Mouse (Mus musculus) heart, embryonic 15.5 days (tissue): Measurements from ENCODE around the gene Plp2. TPM values are rescaled to one million over a fixed set of nuclear protein-coding genes. Genes with fewer than 3 reads are reported as not detected.
"Not testable (repeated sequence)": the region's sequence is repeated elsewhere in the genome, so short reads cannot be mapped to it uniquely, and the experiment has no call there.

ENCODE experiments used
- ATAC-seq: fragments of 200-750 bp; cut with Nextera tagmentation; replicated peaks from 2 replicates; pipeline ENCODE4 v1.8.0; 2017; ENCODE audit warnings: low read depth, moderate TSS enrichment; ENCODE audit not compliant: insufficient number of reproducible peaks, insufficient read depth, low FRiP score
- H3K27ac ChIP-seq: fragments of 300-500 bp; sonication (generic); 2 replicates; pipeline ENCODE4 v1.5.1; 2015; ENCODE audit warnings: mild to moderate bottlenecking, inconsistent platforms
- H3K27me3 ChIP-seq: fragments of 300-500 bp; sonication (generic); 2 replicates; pipeline ENCODE4 v1.6.1; 2015; ENCODE audit warnings: inconsistent platforms
- H3K36me3 ChIP-seq: fragments of 300-500 bp; sonication (generic); 2 replicates; pipeline ENCODE4 v1.6.1; 2015; ENCODE audit warnings: mild to moderate bottlenecking, inconsistent platforms
- H3K4me1 ChIP-seq: fragments of 300-500 bp; sonication (generic); replicated peaks from 2 replicates; pipeline ENCODE4 v1.6.1; 2015; ENCODE audit warnings: inconsistent platforms
- H3K4me2 ChIP-seq: fragments of 300-500 bp; sonication (generic); 2 replicates; pipeline ENCODE4 v1.6.1; 2015; ENCODE audit warnings: inconsistent platforms, mild to moderate bottlenecking, moderate library complexity
- H3K4me3 ChIP-seq: fragments of 300-500 bp; sonication (generic); 2 replicates; pipeline ENCODE4 v1.5.1; 2015; ENCODE audit warnings: mild to moderate bottlenecking, inconsistent platforms
- H3K9ac ChIP-seq: fragments of 300-500 bp; sonication (generic); 2 replicates; pipeline ENCODE4 v1.6.1; 2015; ENCODE audit warnings: mild to moderate bottlenecking, inconsistent platforms
- H3K9me3 ChIP-seq: fragments of 300-500 bp; sonication (generic); replicated peaks from 2 replicates; pipeline ENCODE4 v1.6.1; 2016; ENCODE audit warnings: inconsistent platforms
- WGBS: fragments of 180-500 bp; shearing (Covaris S2); methylation state at CpG from one replicate; pipeline ENCODE4 v1.1.7; 2015; ENCODE audit warnings: mixed read lengths; 5-methylcytosine and 5-hydroxymethylcytosine counted together
- polyA plus RNA-seq: library from polyadenylated mRNA; unstranded; fragments of >200 nt; fragmentation: Nextera tagmentation; extraction: Ambion mirVana; gene quantifications from 2 replicates; pipeline ENCODE4 v1.2.1, GENCODE M21; 2015

The Plp2 gene
- 129 and 145 TPM in 2 replicates for polyA plus RNA-seq

DNA sequence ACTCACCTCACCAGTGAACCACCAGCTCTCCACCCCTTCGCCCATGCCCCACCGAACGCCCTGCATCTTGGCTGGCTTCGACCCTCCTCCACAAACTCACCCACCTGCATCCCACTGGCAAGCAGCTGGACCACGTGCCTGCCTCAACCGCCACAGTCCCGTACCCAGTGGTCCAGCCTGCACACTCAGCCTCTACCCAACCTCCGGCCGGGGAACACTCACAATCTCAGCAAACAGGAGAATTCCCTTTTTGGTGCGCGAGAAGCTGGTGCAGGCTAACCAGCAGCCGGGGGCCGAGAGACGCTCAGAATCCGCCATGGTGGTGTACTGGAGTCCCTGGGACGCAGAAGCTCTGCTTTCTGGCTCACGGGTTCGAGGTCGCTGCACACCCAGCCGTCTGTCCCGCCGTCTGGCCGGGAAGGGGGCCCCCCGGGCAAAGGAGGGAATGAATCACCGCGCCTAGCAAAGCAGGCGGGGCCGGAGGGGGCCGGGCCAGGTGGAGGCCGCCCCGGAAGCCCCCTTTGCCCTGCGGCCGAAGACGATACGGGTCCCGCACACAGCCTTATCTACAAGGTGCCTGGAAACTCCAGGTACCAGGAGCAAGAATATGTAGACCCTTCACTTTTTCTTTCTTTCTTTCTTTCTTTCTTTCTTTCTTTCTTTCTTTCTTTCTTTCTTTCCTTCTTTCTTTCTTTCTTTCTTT, at the start of gene Plp2:
TSS of gene Plp2 (minus strand) at position 470 of the 703 bp plus-strand sequence.
- H3K4me3 ChIP-seq, result peak within 1 kb of the TSS; percentile 65
- peak; percentile 38 for ATAC-seq

DNA sequence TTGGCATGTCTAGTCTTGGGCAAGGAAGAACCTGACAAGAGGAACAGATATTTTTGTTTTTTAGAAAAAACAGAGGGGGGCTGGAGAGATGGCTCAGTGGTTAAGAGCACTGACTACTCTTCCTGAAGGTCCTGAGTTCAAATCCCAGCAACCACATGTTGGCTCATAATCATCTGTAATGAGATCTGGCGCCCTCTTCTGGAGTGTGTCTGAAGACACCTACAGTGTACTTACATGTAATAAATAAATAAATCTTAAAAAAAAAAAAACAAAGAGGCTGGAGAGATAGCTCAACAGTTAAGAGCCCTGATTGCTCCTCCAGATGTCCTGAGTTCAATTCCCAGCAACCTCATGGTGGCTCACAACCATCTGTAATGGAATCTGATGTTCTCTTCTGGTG, 44.9 kb upstream of the Plp2 start:
- WGBS, result 42% methylated on average over 1 of the region's 1 CpGs
- ATAC-seq, H3K27me3 ChIP-seq, H3K9ac ChIP-seq, H3K4me3 ChIP-seq, H3K9me3 ChIP-seq, H3K27ac ChIP-seq, H3K4me1 ChIP-seq, H3K36me3 ChIP-seq, H3K4me2 ChIP-seq: not testable (repeated sequence)

More for the DNA sequence above, at the start of gene Plp2:
- Histone ChIP-seq H3K27ac (peak within 1 kb of the TSS; percentile 84), H3K9ac (peak within 1 kb of the TSS; percentile 63), H3K9me3 (no peaks in the 10 kb centered on the region), H3K4me2 (peak within 1 kb of the TSS; percentile 63), H3K27me3 (no peaks in the 10 kb centered on the region), H3K4me1 (peaks cover 23% of the 10 kb centered on the region), H3K36me3 (peaks cover 12% of the 10 kb centered on the region)
- WGBS, result 16% methylated on average over 30 of the region's 36 CpGs

DNA sequence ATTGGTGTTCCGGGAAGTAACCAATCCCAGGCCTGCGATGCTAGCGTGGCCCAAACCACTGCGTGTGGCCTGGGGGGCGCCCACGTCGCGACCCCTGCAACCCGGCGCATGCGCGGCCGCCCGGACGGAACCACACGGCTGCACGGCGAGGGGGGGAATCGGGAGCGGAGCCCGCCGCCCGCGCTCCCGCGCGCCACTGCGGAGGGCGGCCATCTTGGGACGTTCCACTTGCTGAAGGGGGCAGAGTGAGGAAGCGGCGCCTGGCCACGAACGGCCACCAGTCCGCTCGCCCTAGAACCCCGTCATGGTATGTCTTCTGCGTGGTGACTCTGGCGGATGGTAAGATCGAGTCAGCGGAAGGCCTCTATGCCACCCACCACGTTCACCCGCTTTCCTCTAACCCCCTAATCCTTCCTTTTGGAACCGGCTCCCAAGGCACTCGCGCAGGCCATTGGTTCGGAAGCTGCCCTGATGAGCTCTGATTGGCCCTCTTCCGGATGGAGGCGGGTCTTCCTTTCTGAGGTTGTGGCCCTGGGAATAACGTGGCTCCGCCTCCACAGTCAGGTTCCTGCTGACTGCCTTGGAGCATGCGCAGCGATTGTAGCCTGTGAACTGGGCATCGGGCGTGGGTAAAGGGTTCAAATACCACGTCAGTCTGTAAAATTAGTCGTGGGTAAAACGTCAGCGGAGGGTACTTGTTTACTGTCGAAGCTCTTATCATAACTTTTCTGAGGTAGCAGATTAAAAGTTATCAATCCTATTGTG, 43.1 kb upstream of the Plp2 start, which contains the start of gene Wdr45:
TSS of gene Wdr45 (plus strand) at position 199 of the 765 bp plus-strand sequence.
- WGBS, result 10% methylated on average over 38 of the region's 60 CpGs
- not testable (repeated sequence) for H3K36me3 ChIP-seq, H3K4me1 ChIP-seq, H3K27me3 ChIP-seq, H3K9me3 ChIP-seq
- peak within 1 kb of the TSS; percentile 38; the same call in 1 of the 2 replicates for H3K9ac ChIP-seq
- peak within 1 kb of the TSS; percentile 24; the same call in 1 of the 2 replicates for H3K27ac ChIP-seq
- peak; percentile 97 for ATAC-seq
- peak within 1 kb of the TSS; percentile 55 for H3K4me2 ChIP-seq
- H3K4me3 ChIP-seq, result peak within 1 kb of the TSS; percentile 45

DNA sequence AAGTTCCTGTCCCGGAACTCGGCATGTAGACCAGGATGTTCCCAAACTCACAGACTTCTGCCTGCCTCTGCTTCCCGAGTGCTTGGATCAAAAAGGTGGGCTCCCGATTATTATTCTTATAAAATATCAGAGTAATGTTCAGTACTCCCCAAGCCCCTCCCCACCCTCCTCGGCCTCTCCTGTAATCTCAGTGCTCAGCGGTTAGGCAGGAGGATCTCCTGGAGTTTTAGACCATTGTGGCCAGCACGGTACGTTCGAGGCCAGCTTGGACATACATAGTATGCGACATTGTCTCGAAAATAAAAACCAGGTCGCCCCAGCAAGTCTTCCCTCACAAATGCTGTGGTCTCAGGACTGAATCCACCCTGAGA, 42.6 kb upstream of the Plp2 start:
- Histone ChIP-seq H3K4me2 (peak overlapping the region; percentile 55), H3K9ac (peak overlapping the region; percentile 38; the same call in 1 of the 2 replicates), H3K27ac (peak overlapping the region; percentile 24; the same call in 1 of the 2 replicates), H3K4me3 (peak overlapping the region; percentile 45)
- H3K4me1 ChIP-seq, H3K36me3 ChIP-seq, ATAC-seq, H3K9me3 ChIP-seq, H3K27me3 ChIP-seq: not testable (repeated sequence)
- 22% methylated on average over 6 of the region's 12 CpGs for WGBS

DNA sequence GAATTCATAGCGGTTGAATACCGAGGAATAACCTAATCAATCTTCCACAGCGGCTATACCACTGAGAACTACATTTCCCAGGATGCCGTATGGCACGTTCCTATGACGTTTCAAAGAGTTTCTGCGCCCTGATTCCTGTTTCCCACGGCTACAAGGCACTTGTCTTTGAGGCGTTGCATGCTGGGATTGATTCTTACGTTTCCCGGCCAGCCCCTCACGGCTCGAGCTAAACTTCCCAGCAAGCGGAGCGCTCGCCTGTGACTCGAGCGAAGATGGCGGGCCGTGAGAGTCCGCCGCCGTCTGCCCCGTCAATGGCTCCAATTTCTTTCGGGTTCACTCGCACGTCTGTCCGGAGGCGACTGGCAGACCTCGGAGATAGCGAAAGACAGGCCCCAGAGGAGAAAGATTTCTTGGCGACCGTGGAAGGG, 25.8 kb upstream of the Plp2 start, which contains the start of gene Gpkow:
TSS of gene Gpkow (plus strand) at position 178 of the 428 bp plus-strand sequence.
- Histone ChIP-seq H3K27ac (peak within 1 kb of the TSS; percentile 60; the same call in 1 of the 2 replicates), H3K27me3 (no peaks in the 10 kb centered on the region), H3K36me3 (no peaks in the 10 kb centered on the region), H3K4me1 (no peaks in the 10 kb centered on the region; the same call in 1 of the 2 replicates), H3K4me3 (peak within 1 kb of the TSS; percentile 64), H3K9ac (peak within 1 kb of the TSS; percentile 72), H3K9me3 (no peaks in the 10 kb centered on the region), H3K4me2 (peak within 1 kb of the TSS; percentile 62)
- ATAC-seq, result peak; percentile 89
- WGBS, result 9% methylated on average over 33 of the region's 33 CpGs

DNA sequence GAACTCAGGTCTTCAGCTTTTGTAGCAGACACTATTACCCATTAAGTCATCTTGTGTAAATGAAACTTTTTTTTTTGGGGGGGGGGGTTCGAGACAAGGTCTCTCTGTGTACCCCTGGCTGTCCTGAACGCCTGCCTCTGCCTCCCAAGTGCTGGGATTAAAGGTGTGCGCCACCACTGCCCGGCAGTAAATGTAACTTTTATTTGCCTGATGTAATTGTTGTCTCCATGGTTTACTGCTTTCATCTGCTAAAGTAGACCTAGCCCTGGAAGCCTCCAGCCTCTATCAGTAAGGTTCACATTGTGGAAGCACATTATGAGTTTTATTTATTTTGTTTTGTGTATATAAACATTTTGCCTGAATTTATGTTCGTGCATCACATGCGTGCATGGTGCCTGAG, 25.3 kb upstream of the Plp2 start:
- H3K9me3 ChIP-seq, result no peaks in the 10 kb centered on the region
- no peak overlapping the region for H3K9ac ChIP-seq
- peak overlapping the region; percentile 15; the same call in 1 of the 2 replicates for H3K4me3 ChIP-seq
- WGBS, result 37% methylated on average over 6 of the region's 6 CpGs
- peak overlapping the region; percentile 45 for H3K4me2 ChIP-seq
- no peaks in the 10 kb centered on the region for H3K36me3 ChIP-seq
- H3K27ac ChIP-seq, result no peak overlapping the region
- no peaks in the 10 kb centered on the region for H3K27me3 ChIP-seq
- peak; percentile 16; the same call in 1 of the 2 replicates for ATAC-seq
- no peaks in the 10 kb centered on the region; the same call in 1 of the 2 replicates for H3K4me1 ChIP-seq

DNA sequence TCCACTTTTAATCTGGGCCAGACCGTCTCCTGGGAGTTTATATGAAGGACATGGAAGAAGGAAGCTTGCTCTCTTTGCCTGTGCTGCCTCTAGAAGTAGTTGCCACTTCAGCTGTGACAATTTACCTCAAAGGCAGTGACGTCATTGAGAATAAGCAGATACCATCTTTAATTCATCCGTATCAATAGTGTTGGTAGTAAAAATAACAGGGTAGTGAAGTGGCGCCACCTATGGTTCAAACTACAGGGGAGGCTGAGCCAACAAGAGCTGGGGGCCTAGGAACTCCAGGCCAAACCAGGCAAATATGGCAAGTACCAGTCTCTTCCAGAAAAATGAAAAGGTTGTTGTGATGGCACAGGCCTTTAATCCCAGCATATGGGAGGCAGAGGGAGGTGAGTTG, 21.7 kb upstream of the Plp2 start:
- Histone ChIP-seq H3K4me2 (no peak overlapping the region), H3K9me3 (no peaks in the 10 kb centered on the region), H3K4me3 (no peak overlapping the region), H3K9ac (no peak overlapping the region), H3K27me3 (no peaks in the 10 kb centered on the region), H3K36me3 (no peaks in the 10 kb centered on the region), H3K4me1 (no peaks in the 10 kb centered on the region; the same call in 1 of the 2 replicates), H3K27ac (no peak overlapping the region)
- no peak for ATAC-seq
- WGBS, result 39% methylated on average over 4 of the region's 4 CpGs

DNA sequence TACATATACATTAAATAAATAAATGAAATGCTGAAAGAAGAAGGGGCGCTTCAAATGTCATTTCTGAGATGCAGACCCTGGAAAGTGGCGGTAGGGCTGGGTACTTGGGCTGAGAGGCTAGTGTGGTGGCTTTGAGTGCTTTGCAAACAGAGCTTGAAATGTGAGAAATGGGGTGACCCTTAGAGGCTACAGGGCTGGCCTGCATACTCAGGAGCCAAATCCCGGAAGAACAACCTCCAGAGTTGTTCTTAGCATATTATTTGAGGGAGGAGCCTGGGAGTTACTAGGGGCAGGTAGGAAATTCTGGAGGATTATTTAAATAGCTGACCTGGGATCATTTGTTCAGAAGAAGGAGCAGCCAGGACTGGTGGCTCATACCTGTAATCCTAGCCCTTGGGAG, 19.3 kb upstream of the Plp2 start:
- no peak overlapping the region for H3K4me2 ChIP-seq
- no peaks in the 10 kb centered on the region for H3K36me3 ChIP-seq
- no peaks in the 10 kb centered on the region for H3K27me3 ChIP-seq
- no peak overlapping the region for H3K27ac ChIP-seq
- H3K4me3 ChIP-seq, result no peak overlapping the region
- H3K9ac ChIP-seq, result no peak overlapping the region
- H3K4me1 ChIP-seq, result no peaks in the 10 kb centered on the region
- ATAC-seq, result no peak
- WGBS, result 58% methylated on average over 3 of the region's 3 CpGs
- H3K9me3 ChIP-seq, result no peaks in the 10 kb centered on the region

DNA sequence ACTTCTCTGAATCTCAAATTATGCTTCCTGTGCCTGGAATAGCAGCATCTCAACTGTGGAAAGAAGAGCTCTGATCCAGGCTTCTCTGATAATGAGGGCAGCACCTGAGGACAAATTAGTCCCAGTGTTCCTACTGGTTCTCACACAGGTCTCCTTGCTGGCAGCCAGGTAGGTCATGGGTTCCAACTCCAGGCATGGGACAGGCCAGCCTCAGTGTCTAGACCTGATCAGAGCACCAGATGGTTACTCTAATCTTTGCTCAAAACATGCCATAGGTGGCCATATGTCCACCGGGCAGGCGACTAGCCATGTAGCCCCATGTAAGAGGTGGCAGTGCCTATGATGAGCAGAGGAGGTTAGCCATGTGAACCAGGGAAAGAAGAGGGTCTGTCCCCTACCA, 17.1 kb upstream of the Plp2 start:
- H3K9me3 ChIP-seq, result no peaks in the 10 kb centered on the region
- no peak overlapping the region for H3K27ac ChIP-seq
- WGBS, result 88% methylated on average over 2 of the region's 2 CpGs
- H3K9ac ChIP-seq, result no peak overlapping the region
- no peaks in the 10 kb centered on the region for H3K36me3 ChIP-seq
- no peaks in the 10 kb centered on the region for H3K27me3 ChIP-seq
- H3K4me1 ChIP-seq, result no peaks in the 10 kb centered on the region
- no peak overlapping the region for H3K4me2 ChIP-seq
- no peak for ATAC-seq
- no peak overlapping the region for H3K4me3 ChIP-seq

DNA sequence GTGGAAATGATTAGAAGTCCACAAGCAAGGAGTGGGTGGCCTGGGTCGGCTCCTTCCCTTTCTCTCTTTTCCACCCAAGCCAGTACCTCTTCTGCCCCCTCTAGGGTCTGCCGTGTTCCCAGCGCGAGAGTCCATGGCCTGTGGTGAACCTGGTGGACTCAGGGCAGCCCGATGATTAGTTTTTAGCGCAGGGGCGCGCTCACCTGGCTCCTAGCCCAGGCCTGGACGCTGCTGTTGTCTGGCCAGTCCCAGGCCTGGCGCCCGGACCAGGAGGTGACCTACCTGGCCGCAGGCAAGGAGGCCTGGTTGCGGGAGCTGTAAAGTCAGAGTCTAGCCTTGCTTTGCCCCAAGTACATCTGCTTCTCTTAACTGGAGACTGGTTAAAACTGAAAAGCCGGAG, 9.7 kb upstream of the Plp2 start, which contains the start of gene Magix:
TSS of gene Magix (minus strand) at position 388 of the 400 bp plus-strand sequence.
- H3K9me3 ChIP-seq, result no peaks in the 10 kb centered on the region

DNA sequence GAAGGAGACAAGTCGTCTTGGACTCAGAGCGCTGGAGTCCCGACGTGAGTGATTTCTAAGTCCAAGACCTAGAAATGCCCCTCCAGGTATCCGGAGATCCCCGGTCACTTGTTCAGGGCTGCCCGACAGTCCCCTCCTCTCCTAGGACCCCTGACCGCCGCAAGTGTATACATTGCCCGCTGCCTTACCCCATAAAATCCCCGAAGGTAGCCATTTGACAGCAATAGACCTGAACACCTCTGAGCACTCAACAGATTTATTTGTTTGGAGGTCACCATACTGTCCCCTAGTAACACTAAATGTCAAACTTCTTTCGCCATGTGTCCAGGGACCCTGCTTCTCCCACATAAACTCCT, 8.8 kb upstream of the Plp2 start:
- Histone ChIP-seq H3K4me2 (peak overlapping the region; percentile 63), H3K27ac (no peak overlapping the region), H3K9ac (peak overlapping the region; percentile 33), H3K9me3 (no peaks in the 10 kb centered on the region), H3K4me3 (peak overlapping the region; percentile 37), H3K27me3 (no peaks in the 10 kb centered on the region), H3K36me3 (no peaks in the 10 kb centered on the region), H3K4me1 (no peaks in the 10 kb centered on the region)
- ATAC-seq, result no peak
- 22% methylated on average over 12 of the region's 12 CpGs for WGBS

More for the DNA sequence above, 9.7 kb upstream of the Plp2 start, which contains the start of gene Magix:
- Histone ChIP-seq H3K27ac (no peak within 1 kb of the TSS), H3K9ac (peak within 1 kb of the TSS; percentile 33), H3K27me3 (no peaks in the 10 kb centered on the region), H3K36me3 (no peaks in the 10 kb centered on the region), H3K4me1 (no peaks in the 10 kb centered on the region), H3K4me3 (peak within 1 kb of the TSS; percentile 37), H3K4me2 (peak within 1 kb of the TSS; percentile 63)
- ATAC-seq, result no peak
- WGBS, result 65% methylated on average over 14 of the region's 14 CpGs
